Mouse (Mus musculus) hematopoietic stem cell, adult 5-6 weeks (primary cell): Measurements from ENCODE around the gene Cfdp1. TPM values are rescaled to one million over a fixed set of nuclear protein-coding genes. Genes with fewer than 3 reads are reported as not detected.

Source experiments
- ATAC-seq, 2 experiments: fragments of 125-278 bp in 1 of 2; replicated peaks in 1 of 2; 2 replicates each; pipeline ENCODE4 v1.8.0; 2016 to 2017; ENCODE audit warnings: inconsistent platforms in 2 of 2, mild to moderate bottlenecking in 2 of 2, moderate number of reproducible peaks in 2 of 2, low read depth in 1 of 2, moderate TSS enrichment in 1 of 2; ENCODE audit not compliant: low FRiP score in 2 of 2, poor library complexity in 2 of 2, severe bottlenecking in 2 of 2, insufficient read depth in 1 of 2, low TSS enrichment in 1 of 2
- total RNA-seq: library from RNA; stranded (forward); fragments of 172-1452, 232-1000 nt; gene quantifications from 2 replicates; pipeline ENCODE4 v1.2.3, GENCODE M21; 2017

Gene Cfdp1
- total RNA-seq, 1 experiment from 2014 or later = 207 TPM

DNA sequence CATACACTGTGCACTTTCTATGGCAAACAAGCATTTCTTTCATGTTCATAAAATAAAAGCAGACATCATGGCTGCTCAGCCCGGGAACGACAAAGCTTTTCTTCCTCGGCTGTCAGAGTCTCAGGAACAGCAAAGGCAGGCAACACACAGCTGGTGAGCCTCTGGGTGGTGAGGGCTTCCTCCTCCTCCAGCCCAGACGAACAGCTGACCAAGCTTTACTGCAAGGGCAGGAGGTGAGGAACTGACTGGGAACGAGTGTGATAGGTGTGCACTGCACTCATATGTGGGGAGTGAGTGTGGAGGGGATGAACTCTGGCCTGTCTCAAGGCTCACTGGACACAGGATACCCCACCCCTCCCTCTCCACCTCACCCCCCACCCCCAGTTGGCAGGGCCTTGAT lies 135.2 kb downstream of the Cfdp1 start:
- ATAC-seq = no peak

Other genes with a start within 250 kb of the Cfdp1 start
- 3.3 and 4.1 TPM in 2 replicates for gene Ldhd, start 223.9 kb downstream of the Cfdp1 start, total RNA-seq
- gene Zfp1, start 210.9 kb downstream of the Cfdp1 start, total RNA-seq = 21.8 and 22.6 TPM in 2 replicates
- not detected in 2 replicates for gene Ctrb1, start 163.3 kb downstream of the Cfdp1 start, total RNA-seq
- gene Bcar1, start 110.5 kb downstream of the Cfdp1 start, total RNA-seq = 0.06 TPM in 1 of 2 replicates, not detected in the other
- gene Tmem170, start 22.5 kb upstream of the Cfdp1 start, total RNA-seq = 2.1 and 3.4 TPM in 2 replicates
- gene Chst5, start 56.2 kb upstream of the Cfdp1 start, total RNA-seq = not detected in 2 replicates
- gene Tmem231, start 79.6 kb upstream of the Cfdp1 start, total RNA-seq = 4.6 and 5.8 TPM in 2 replicates
- 41.8 and 63.8 TPM in 2 replicates for gene Gabarapl2, start 86.4 kb upstream of the Cfdp1 start, total RNA-seq
- gene Adat1, start 138.0 kb upstream of the Cfdp1 start, total RNA-seq = 5.6 and 6.9 TPM in 2 replicates
- 166 and 198 TPM in 2 replicates for gene Kars, start 157.0 kb upstream of the Cfdp1 start, total RNA-seq
- 16.8 and 20.3 TPM in 2 replicates for gene Terf2ip, start 157.1 kb upstream of the Cfdp1 start, total RNA-seq
- gene Gm6793, start 160.7 kb upstream of the Cfdp1 start, total RNA-seq = not detected in 2 replicates